Mouse (Mus musculus) E14TG2a.4 (cell line): ENCODE data around the gene Fbll1.

Experiments
- CTCF ChIP-seq: conservative IDR thresholded peaks from 2 replicates; pipeline ENCODE4 v1.5.1; 2014; ENCODE audit warnings: low read length
- NANOG ChIP-seq: IDR thresholded peaks from 2 replicates; pipeline ENCODE4 v1.6.1; 2014; ENCODE audit warnings: borderline replicate concordance, low read length, mixed read lengths
- POU5F1 ChIP-seq: IDR thresholded peaks from 2 replicates; pipeline ENCODE4 v1.6.1; 2014; ENCODE audit warnings: low read length, borderline replicate concordance

DNA sequence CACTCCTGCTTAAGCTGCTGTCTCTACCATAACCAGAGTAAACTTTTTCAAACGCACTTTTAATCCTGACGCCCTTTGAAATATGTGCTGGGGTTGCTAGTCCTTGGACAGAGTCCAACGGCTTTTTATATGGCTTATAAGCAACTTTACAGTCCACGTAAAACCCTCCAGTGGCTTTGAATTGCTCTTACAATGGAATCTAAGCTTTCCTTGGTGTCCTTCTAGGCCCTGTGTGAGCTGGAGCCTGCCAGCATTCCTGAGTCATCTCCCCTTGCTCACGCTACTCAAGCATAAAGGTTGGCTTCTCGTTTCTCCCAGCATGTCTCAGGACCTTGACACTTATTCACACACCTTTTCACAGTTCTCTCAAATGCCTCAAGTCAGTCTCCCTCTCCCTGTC lies 43.1 kb downstream of the Fbll1 start:
- no peak for TF ChIP-seq CTCF
- no peak for TF ChIP-seq POU5F1
- no peak for TF ChIP-seq NANOG
